Mouse (Mus musculus) heart, postnatal 0 days (tissue): ENCODE measurements around the gene Glra1.

Experiments used
- CTCF ChIP-seq: IDR thresholded peaks from 2 replicates; pipeline ENCODE4 v1.5.1; 2016; ENCODE audit warnings: antibody characterized with exemption, control low read depth, low read depth
- EP300 ChIP-seq: IDR thresholded peaks from 2 replicates; pipeline ENCODE4 v1.6.1; 2016; ENCODE audit warnings: antibody characterized with exemption, low read depth

GRCm38 (mm10) chr11:55518806-55519674 is 89.0 kb downstream of the Glra1 start:
- TF ChIP-seq CTCF = peak; percentile 97
- TF ChIP-seq EP300 = no peak
